Mouse (Mus musculus): ENCODE measurements around the gene Olfr527. TPM values are rescaled to one million over a fixed set of nuclear protein-coding genes. Genes with fewer than 3 reads are reported as not detected.

The Olfr527 gene
- not detected for polyA plus RNA-seq (2014; fragmentation: Illumina TruSeq; extraction: RNeasy Lipid Tissue Mini Kit (QIAGEN cat#74804); ENCODE audit: low read depth, low replicate concordance)

GRCm38 (mm10) chr7:140333717-140334116 is at the start of gene Olfr527:
Gene Olfr527, plus strand, starts transcription at chr7:140334017.

GRCm38 (mm10) chr7:140320558-140320957 is 13.3 kb upstream of the Olfr527 start, which contains the start of gene Olfr525:
Gene Olfr525, plus strand, starts transcription at chr7:140320858.

GRCm38 (mm10) chr7:140361571-140361970 is 27.8 kb downstream of the Olfr527 start, which contains the start of gene Olfr60:
Gene Olfr60, minus strand, starts transcription at chr7:140361671.

GRCm38 (mm10) chr7:140376231-140376630 is 42.4 kb downstream of the Olfr527 start, which contains the start of gene Olfr530:
Gene Olfr530, minus strand, starts transcription at chr7:140376331.

Other genes with a start within 250 kb of the Olfr527 start
- gene Prap1, start 240.6 kb upstream of the Olfr527 start, polyA plus RNA-seq (2014; fragmentation: Illumina TruSeq; extraction: RNeasy Lipid Tissue Mini Kit (QIAGEN cat#74804); ENCODE audit: low read depth, low replicate concordance): not detected
- 0.53 TPM for gene Fuom, start 231.6 kb upstream of the Olfr527 start, polyA plus RNA-seq (2014; fragmentation: Illumina TruSeq; extraction: RNeasy Lipid Tissue Mini Kit (QIAGEN cat#74804); ENCODE audit: low read depth, low replicate concordance)
- 1.2 TPM for gene Paox, start 218.2 kb upstream of the Olfr527 start, polyA plus RNA-seq (2014; fragmentation: Illumina TruSeq; extraction: RNeasy Lipid Tissue Mini Kit (QIAGEN cat#74804); ENCODE audit: low read depth, low replicate concordance)
- 14.5 TPM for gene Echs1, start 217.5 kb upstream of the Olfr527 start, polyA plus RNA-seq (2014; fragmentation: Illumina TruSeq; extraction: RNeasy Lipid Tissue Mini Kit (QIAGEN cat#74804); ENCODE audit: low read depth, low replicate concordance)
- gene Mtg1, start 196.5 kb upstream of the Olfr527 start, polyA plus RNA-seq (2014; fragmentation: Illumina TruSeq; extraction: RNeasy Lipid Tissue Mini Kit (QIAGEN cat#74804); ENCODE audit: low read depth, low replicate concordance): 3.1 TPM
- gene Sprn, start 179.1 kb upstream of the Olfr527 start, polyA plus RNA-seq (2014; fragmentation: Illumina TruSeq; extraction: RNeasy Lipid Tissue Mini Kit (QIAGEN cat#74804); ENCODE audit: low read depth, low replicate concordance): 0.15 TPM
- gene Olfr522, start 169.3 kb upstream of the Olfr527 start, polyA plus RNA-seq (2014; fragmentation: Illumina TruSeq; extraction: RNeasy Lipid Tissue Mini Kit (QIAGEN cat#74804); ENCODE audit: low read depth, low replicate concordance): not detected
- not detected for gene Olfr523, start 160.8 kb upstream of the Olfr527 start, polyA plus RNA-seq (2014; fragmentation: Illumina TruSeq; extraction: RNeasy Lipid Tissue Mini Kit (QIAGEN cat#74804); ENCODE audit: low read depth, low replicate concordance)
- gene Olfr524, start 128.1 kb upstream of the Olfr527 start, polyA plus RNA-seq (2014; fragmentation: Illumina TruSeq; extraction: RNeasy Lipid Tissue Mini Kit (QIAGEN cat#74804); ENCODE audit: low read depth, low replicate concordance): not detected
- gene Cd163l1, start 115.8 kb upstream of the Olfr527 start, polyA plus RNA-seq (2014; fragmentation: Illumina TruSeq; extraction: RNeasy Lipid Tissue Mini Kit (QIAGEN cat#74804); ENCODE audit: low read depth, low replicate concordance): not detected
- not detected for gene 5830411N06Rik, start 86.7 kb upstream of the Olfr527 start, polyA plus RNA-seq (2014; fragmentation: Illumina TruSeq; extraction: RNeasy Lipid Tissue Mini Kit (QIAGEN cat#74804); ENCODE audit: low read depth, low replicate concordance)
- gene Olfr525, start 13.2 kb upstream of the Olfr527 start, polyA plus RNA-seq (2014; fragmentation: Illumina TruSeq; extraction: RNeasy Lipid Tissue Mini Kit (QIAGEN cat#74804); ENCODE audit: low read depth, low replicate concordance): not detected
- gene Olfr60, start 27.7 kb downstream of the Olfr527 start, polyA plus RNA-seq (2014; fragmentation: Illumina TruSeq; extraction: RNeasy Lipid Tissue Mini Kit (QIAGEN cat#74804); ENCODE audit: low read depth, low replicate concordance): not detected
- not detected for gene Olfr530, start 42.3 kb downstream of the Olfr527 start, polyA plus RNA-seq (2014; fragmentation: Illumina TruSeq; extraction: RNeasy Lipid Tissue Mini Kit (QIAGEN cat#74804); ENCODE audit: low read depth, low replicate concordance)
- gene Olfr531, start 68.9 kb downstream of the Olfr527 start, polyA plus RNA-seq (2014; fragmentation: Illumina TruSeq; extraction: RNeasy Lipid Tissue Mini Kit (QIAGEN cat#74804); ENCODE audit: low read depth, low replicate concordance): not detected
- gene Olfr532, start 87.6 kb downstream of the Olfr527 start, polyA plus RNA-seq (2014; fragmentation: Illumina TruSeq; extraction: RNeasy Lipid Tissue Mini Kit (QIAGEN cat#74804); ENCODE audit: low read depth, low replicate concordance): not detected
- gene Olfr533, start 129.4 kb downstream of the Olfr527 start, polyA plus RNA-seq (2014; fragmentation: Illumina TruSeq; extraction: RNeasy Lipid Tissue Mini Kit (QIAGEN cat#74804); ENCODE audit: low read depth, low replicate concordance): not detected
- not detected for gene Olfr535, start 150.2 kb downstream of the Olfr527 start, polyA plus RNA-seq (2014; fragmentation: Illumina TruSeq; extraction: RNeasy Lipid Tissue Mini Kit (QIAGEN cat#74804); ENCODE audit: low read depth, low replicate concordance)
- not detected for gene Olfr536, start 173.4 kb downstream of the Olfr527 start, polyA plus RNA-seq (2014; fragmentation: Illumina TruSeq; extraction: RNeasy Lipid Tissue Mini Kit (QIAGEN cat#74804); ENCODE audit: low read depth, low replicate concordance)
- gene Olfr538, start 233.9 kb downstream of the Olfr527 start, polyA plus RNA-seq (2014; fragmentation: Illumina TruSeq; extraction: RNeasy Lipid Tissue Mini Kit (QIAGEN cat#74804); ENCODE audit: low read depth, low replicate concordance): not detected